Mouse (Mus musculus): ENCODE measurements around the gene Pth2. TPM values are rescaled to one million over a fixed set of nuclear protein-coding genes. Genes with fewer than 3 reads are reported as not detected.

Pth2 gene
- total and polyA plus RNA-seq, 3 experiments: not detected

DNA sequence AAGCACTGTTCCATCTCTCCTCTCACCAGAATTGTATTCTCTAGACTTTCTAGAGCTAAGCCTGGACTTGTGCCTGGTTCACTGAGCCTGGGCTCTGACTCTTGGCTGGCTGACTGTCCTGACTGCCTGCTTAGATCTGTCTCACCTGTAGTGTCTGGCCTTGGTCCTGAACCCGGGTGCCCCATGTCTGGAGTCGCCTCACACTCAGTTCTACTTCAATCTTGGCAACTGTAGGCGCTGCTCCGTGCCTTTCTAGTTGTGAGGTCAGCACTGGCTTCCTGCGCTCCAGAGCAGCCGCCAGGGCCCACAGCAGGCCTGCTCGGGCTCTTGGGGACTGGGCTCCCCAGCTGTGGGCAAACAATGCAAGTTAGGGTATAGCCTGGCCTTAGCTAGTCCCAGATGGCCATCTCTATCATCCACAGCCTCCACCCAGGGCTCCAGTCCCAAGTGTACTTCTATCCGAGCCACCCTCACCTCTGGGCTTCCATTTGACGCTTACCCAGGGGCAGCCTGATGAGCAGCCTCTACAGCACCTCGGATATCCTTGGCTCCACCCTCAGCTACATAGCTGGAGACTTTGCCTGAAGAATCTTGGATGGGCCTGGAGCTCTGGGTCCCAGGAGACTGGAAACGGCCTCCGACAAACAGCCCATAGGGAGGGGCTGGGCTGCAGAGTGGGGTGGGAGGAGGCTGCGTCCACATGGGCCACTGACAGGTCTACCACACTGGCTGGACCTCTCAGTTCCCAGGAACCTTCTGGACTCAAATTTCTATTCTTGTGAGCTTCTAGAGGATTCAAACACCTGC is 36.2 kb upstream of the Pth2 start:
- peaks cover 0 to 18% of the 10 kb centered on the region in 2 experiments; a peak in 2 of 4 replicates for H3K4me1 ChIP-seq (ENCODE audit: control insufficient read depth in 1 of 2, insufficient read depth in 2 of 2)
- no peaks in the 10 kb centered on the region for H3K79me2 ChIP-seq (replicated peaks; ENCODE audit: control insufficient read depth, extremely low read depth, insufficient read depth, poor library complexity, severe bottlenecking)
- DNase-seq (ENCODE audit: extremely low read depth): no peak
- peaks cover 12 to 85% of the 10 kb centered on the region in 2 experiments for H3K36me3 ChIP-seq (replicated peaks in 1 of 2; ENCODE audit: control insufficient read depth in 1 of 2, insufficient read depth in 1 of 2, low read length in 1 of 2)
- TF ChIP-seq ELF1 (IDR thresholded peaks at IDR 0.05; ENCODE audit: low read depth, low read length) (no peak), EP300 (IDR thresholded peaks at IDR 0.05; ENCODE audit: low read length) (no peak), MEF2A (IDR thresholded peaks at IDR 0.05; ENCODE audit: borderline replicate concordance, low read depth, low read length) (no peak), E2F4 (IDR thresholded peaks at IDR 0.05; ENCODE audit: insufficient replicate concordance, low read depth, low read length) (no peak), TBP (conservative IDR thresholded peaks at IDR 0.05; ENCODE audit: low read depth, low read length) (no peak), RAD21 (IDR thresholded peaks at IDR 0.05; ENCODE audit: low read depth, low read length) (no peak), ZNF384 (IDR thresholded peaks at IDR 0.05; ENCODE audit: low read depth, low read length) (no peak), JUND (conservative IDR thresholded peaks at IDR 0.05; ENCODE audit: low read depth, low read length) (no peak), MYC (IDR thresholded peaks at IDR 0.05; ENCODE audit: low read depth, low read length) (no peak), USF2 (conservative IDR thresholded peaks at IDR 0.05; ENCODE audit: low read depth, low read length) (no peak), CHD1 (IDR thresholded peaks at IDR 0.05; ENCODE audit: low read depth, low read length) (no peak), ZC3H11A (IDR thresholded peaks at IDR 0.05; ENCODE audit: low read depth, low read length) (no peak), GABPA (IDR thresholded peaks at IDR 0.05; ENCODE audit: insufficient replicate concordance, low read depth, low read length) (no peak), ZKSCAN1 (IDR thresholded peaks at IDR 0.05; ENCODE audit: borderline replicate concordance, low read depth, low read length) (no peak), MAFK (IDR thresholded peaks at IDR 0.05; ENCODE audit: insufficient replicate concordance, low read length) (no peak), NRF1 (IDR thresholded peaks at IDR 0.05; ENCODE audit: low read depth, low read length) (no peak)
- no peaks in the 10 kb centered on the region for H3K9me3 ChIP-seq (replicated peaks; ENCODE audit: low read length)
- H3K4me2 ChIP-seq (ENCODE audit: insufficient read depth, low read depth, poor library complexity, severe bottlenecking): no peak overlapping the region
- in situ Hi-C loops (cut with MboI; ENCODE audit: low pct_ligation_motif_present, low pct_unique_long_range_greater_than_20kb, low sequenced_read_pairs): no loop called here
- dilution Hi-C loops (cut with MboI; ENCODE audit: extremely low pct_ligation_motif_present, extremely low pct_unique_long_range_greater_than_20kb, low sequenced_read_pairs): no loop called here
- no peaks in the 10 kb centered on the region for H3K27me3 ChIP-seq (replicated peaks)
- no peak overlapping the region for H3K27ac ChIP-seq (ENCODE audit: insufficient read depth, low read depth)
- no peak overlapping the region for H3K4me3 ChIP-seq (replicated peaks in 1 of 3; ENCODE audit: low read depth in 2 of 3, low read length in 2 of 3, poor library complexity in 1 of 3)
- no peak overlapping the region for H3K9ac ChIP-seq (ENCODE audit: insufficient read depth, low read depth)

DNA sequence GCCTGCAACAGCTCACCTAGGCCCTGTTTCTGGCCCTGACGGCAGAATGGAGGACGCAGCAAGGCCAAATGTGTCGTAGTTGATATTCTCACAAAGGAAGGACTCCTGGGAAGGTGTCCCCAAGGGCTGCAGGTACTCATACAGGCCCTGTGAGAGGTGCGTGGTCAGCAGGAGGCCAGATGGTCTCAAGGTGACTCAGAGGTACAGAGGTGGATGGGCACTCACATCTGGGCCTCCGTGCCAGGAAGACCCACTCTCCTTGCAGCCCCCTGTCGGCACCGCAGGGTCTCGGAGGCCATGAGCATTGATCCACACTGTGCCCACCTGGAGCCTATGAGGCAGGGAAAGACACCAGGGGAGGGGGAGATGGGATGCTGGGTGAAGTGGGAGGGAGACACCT is 35.3 kb upstream of the Pth2 start:
- H3K79me2 ChIP-seq (replicated peaks; ENCODE audit: control insufficient read depth, extremely low read depth, insufficient read depth, poor library complexity, severe bottlenecking): no peaks in the 10 kb centered on the region
- H3K4me1 ChIP-seq (ENCODE audit: control insufficient read depth in 1 of 2, insufficient read depth in 2 of 2): peaks cover under 1 to 21% of the 10 kb centered on the region in 2 experiments; a peak in 3 of 4 replicates
- no peak overlapping the region for H3K9ac ChIP-seq (ENCODE audit: insufficient read depth, low read depth)
- H3K27ac ChIP-seq (ENCODE audit: insufficient read depth, low read depth): no peak overlapping the region
- H3K27me3 ChIP-seq (replicated peaks): no peaks in the 10 kb centered on the region
- dilution Hi-C loops (cut with MboI; ENCODE audit: extremely low pct_ligation_motif_present, extremely low pct_unique_long_range_greater_than_20kb, low sequenced_read_pairs) (no loop called here), in situ Hi-C loops (cut with MboI; ENCODE audit: low pct_ligation_motif_present, low pct_unique_long_range_greater_than_20kb, low sequenced_read_pairs) (no loop called here)
- DNase-seq (ENCODE audit: extremely low read depth): no peak
- no peak overlapping the region for H3K4me3 ChIP-seq (replicated peaks in 1 of 3; ENCODE audit: low read depth in 2 of 3, low read length in 2 of 3, poor library complexity in 1 of 3)
- H3K9me3 ChIP-seq (replicated peaks; ENCODE audit: low read length): no peaks in the 10 kb centered on the region
- TF ChIP-seq JUN (IDR thresholded peaks at IDR 0.05; ENCODE audit: insufficient read depth, low read depth, low read length) (no peak), ZNF384 (IDR thresholded peaks at IDR 0.05; ENCODE audit: low read depth, low read length) (no peak), TBP (conservative IDR thresholded peaks at IDR 0.05; ENCODE audit: low read depth, low read length) (no peak), CHD1 (IDR thresholded peaks at IDR 0.05; ENCODE audit: low read depth, low read length) (no peak), CHD2 (IDR thresholded peaks at IDR 0.05; ENCODE audit: low read length) (no peak), CTCF (conservative IDR thresholded peaks at IDR 0.05 in 1 of 2, IDR thresholded peaks at IDR 0.05 in 1 of 2; ENCODE audit: low read depth in 2 of 2, low read length in 2 of 2) (no peak)
- H3K36me3 ChIP-seq (replicated peaks in 1 of 2; ENCODE audit: control insufficient read depth in 1 of 2, insufficient read depth in 1 of 2, low read length in 1 of 2): peaks cover 12 to 82% of the 10 kb centered on the region in 2 experiments
- H3K4me2 ChIP-seq (ENCODE audit: insufficient read depth, low read depth, poor library complexity, severe bottlenecking): no peak overlapping the region
